Mouse (Mus musculus) embryonic facial prominence, embryonic 11.5 days (tissue): ENCODE measurements around the gene Psme1. TPM values are rescaled to one million over a fixed set of nuclear protein-coding genes. Genes with fewer than 3 reads are reported as not detected.

Experiments used
- ATAC-seq: fragments of 200-750 bp; cut with Nextera tagmentation; replicated peaks from 2 replicates; pipeline ENCODE4 v1.8.0; 2017; ENCODE audit warnings: low read depth; ENCODE audit not compliant: insufficient number of reproducible peaks, low FRiP score, low TSS enrichment
- DNase-seq: peaks from one replicate; pipeline ENCODE4 v3.0.0-alpha.2; 2015; ENCODE audit warnings: low spot score
- H3K27ac ChIP-seq: fragments of 300-500 bp; sonication (generic); replicated peaks from 2 replicates; pipeline ENCODE4 v1.5.1; 2014; ENCODE audit warnings: mild to moderate bottlenecking, low read depth, low read length, control low read depth
- H3K27me3 ChIP-seq: fragments of 300-500 bp; sonication (generic); 2 replicates; pipeline ENCODE4 v1.6.1; 2014; ENCODE audit warnings: mild to moderate bottlenecking, low read length, moderate library complexity, mixed read lengths; ENCODE audit not compliant: control insufficient read depth, insufficient read depth
- H3K36me3 ChIP-seq: fragments of 300-500 bp; sonication (generic); replicated peaks from 2 replicates; pipeline ENCODE4 v1.6.1; 2014; ENCODE audit warnings: low read depth, mild to moderate bottlenecking, low read length, moderate library complexity, mixed read lengths; ENCODE audit not compliant: control insufficient read depth, insufficient read depth
- H3K4me1 ChIP-seq: fragments of 300-500 bp; sonication (generic); 2 replicates; pipeline ENCODE4 v1.6.1; 2014; ENCODE audit warnings: low read length, mixed read lengths; ENCODE audit not compliant: control insufficient read depth, insufficient read depth
- H3K4me2 ChIP-seq: fragments of 300-500 bp; sonication (generic); 2 replicates; pipeline ENCODE4 v1.6.1; 2014; ENCODE audit warnings: low read depth, mild to moderate bottlenecking, control low read depth, low read length, moderate library complexity
- H3K4me3 ChIP-seq: fragments of 300-500 bp; sonication (generic); 2 replicates; pipeline ENCODE4 v1.5.1; 2014; ENCODE audit warnings: low read depth, low read length, control low read depth
- H3K9ac ChIP-seq: fragments of 300-500 bp; sonication (generic); replicated peaks from 2 replicates; pipeline ENCODE4 v1.6.1; 2014; ENCODE audit warnings: mild to moderate bottlenecking, control low read depth, low read length
- H3K9me3 ChIP-seq: fragments of 300-500 bp; sonication (generic); replicated peaks from 2 replicates; pipeline ENCODE4 v1.6.1; 2016; ENCODE audit warnings: mild to moderate bottlenecking, low read length, inconsistent platforms, mixed read lengths; ENCODE audit not compliant: control insufficient read depth
- WGBS: fragments of 180-500 bp; shearing (Covaris S2); extraction: QIAGEN DNeasy Blood & Tissue Kit; methylation state at CpG from one replicate; pipeline ENCODE4 v1.1.7; 2014; 5-methylcytosine and 5-hydroxymethylcytosine counted together
- polyA plus RNA-seq: library from polyadenylated mRNA; unstranded; fragments of >200 nt; fragmentation: Nextera tagmentation; extraction: Ambion mirVana; gene quantifications from 2 replicates; pipeline ENCODE4 v1.2.1, GENCODE M21; 2014

Gene Psme1
- polyA plus RNA-seq, 1 experiment from 2014 or later, result 139 TPM

DNA sequence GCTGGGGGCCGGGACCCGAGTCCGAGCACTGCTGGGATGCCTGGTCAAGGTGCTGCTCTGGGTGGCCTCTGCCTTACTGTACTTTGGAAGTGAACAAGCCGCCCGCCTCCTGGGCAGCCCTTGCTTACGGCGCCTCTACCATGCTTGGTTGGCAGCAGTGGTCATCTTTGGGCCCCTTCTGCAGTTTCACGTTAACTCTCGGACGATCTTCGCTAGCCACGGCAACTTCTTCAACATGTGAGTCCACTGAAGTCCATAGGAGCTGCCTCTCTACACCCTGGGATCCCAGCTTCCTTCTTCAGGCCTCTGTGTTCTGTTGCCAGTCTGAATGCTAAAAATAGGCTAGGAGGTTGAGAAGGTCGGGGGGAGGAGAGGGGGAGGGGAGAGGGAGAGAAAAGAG is 2.2 kb upstream of the Psme1 start:
- Histone ChIP-seq H3K4me2 (no peak overlapping the region), H3K9ac (no peak overlapping the region), H3K27me3 (no peaks in the 10 kb centered on the region), H3K4me1 (peaks cover 4% of the 10 kb centered on the region; the same call in 1 of the 2 replicates), H3K36me3 (no peaks in the 10 kb centered on the region), H3K9me3 (no peaks in the 10 kb centered on the region), H3K4me3 (no peak overlapping the region), H3K27ac (no peak overlapping the region)
- 60% methylated on average over 13 of the region's 13 CpGs for WGBS
- ATAC-seq, result no peak
- DNase-seq, result no peak

DNA sequence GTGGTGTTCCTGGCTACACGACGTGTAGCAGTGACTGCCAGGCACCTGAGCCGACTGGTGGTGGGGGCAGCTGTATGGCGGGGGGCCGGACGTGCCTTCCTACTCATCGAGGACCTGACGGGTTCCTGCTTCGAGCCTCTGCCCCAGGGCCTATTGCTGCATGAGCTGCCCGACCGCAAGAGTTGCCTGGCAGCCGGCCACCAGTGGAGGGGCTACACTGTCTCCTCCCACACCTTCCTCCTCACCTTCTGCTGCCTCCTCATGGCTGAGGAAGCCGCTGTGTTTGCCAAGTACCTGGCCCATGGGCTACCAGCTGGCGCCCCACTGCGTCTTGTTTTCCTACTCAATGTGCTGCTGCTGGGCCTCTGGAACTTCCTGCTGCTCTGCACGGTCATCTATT is 1.5 kb upstream of the Psme1 start:
- no peak overlapping the region for H3K27ac ChIP-seq
- no peak for DNase-seq
- no peaks in the 10 kb centered on the region for H3K9me3 ChIP-seq
- H3K4me1 ChIP-seq, result peaks cover 4% of the 10 kb centered on the region; the same call in 1 of the 2 replicates
- no peaks in the 10 kb centered on the region for H3K27me3 ChIP-seq
- H3K36me3 ChIP-seq, result no peaks in the 10 kb centered on the region
- WGBS, result 79% methylated on average over 16 of the region's 16 CpGs
- H3K9ac ChIP-seq, result no peak overlapping the region
- no peak overlapping the region for H3K4me2 ChIP-seq
- H3K4me3 ChIP-seq, result no peak overlapping the region
- no peak for ATAC-seq

- Histone ChIP-seq H3K9me3 (no peaks in the 10 kb centered on the region), H3K27ac (peak overlapping the region; percentile 48; the same call in 1 of the 2 replicates), H3K27me3 (no peaks in the 10 kb centered on the region), H3K4me3 (peak overlapping the region; percentile 52), H3K36me3 (no peaks in the 10 kb centered on the region), H3K4me2 (peak overlapping the region; percentile 81), H3K4me1 (peaks cover 4% of the 10 kb centered on the region; the same call in 1 of the 2 replicates), H3K9ac (peak overlapping the region; percentile 83)
- WGBS, result 33% methylated on average over 6 of the region's 6 CpGs
- no peak for DNase-seq
- peak; percentile 53 for ATAC-seq
Observed at GRCm38 (mm10) chr14:55578668-55579269, 846 bp downstream of the Psme1 start.

DNA sequence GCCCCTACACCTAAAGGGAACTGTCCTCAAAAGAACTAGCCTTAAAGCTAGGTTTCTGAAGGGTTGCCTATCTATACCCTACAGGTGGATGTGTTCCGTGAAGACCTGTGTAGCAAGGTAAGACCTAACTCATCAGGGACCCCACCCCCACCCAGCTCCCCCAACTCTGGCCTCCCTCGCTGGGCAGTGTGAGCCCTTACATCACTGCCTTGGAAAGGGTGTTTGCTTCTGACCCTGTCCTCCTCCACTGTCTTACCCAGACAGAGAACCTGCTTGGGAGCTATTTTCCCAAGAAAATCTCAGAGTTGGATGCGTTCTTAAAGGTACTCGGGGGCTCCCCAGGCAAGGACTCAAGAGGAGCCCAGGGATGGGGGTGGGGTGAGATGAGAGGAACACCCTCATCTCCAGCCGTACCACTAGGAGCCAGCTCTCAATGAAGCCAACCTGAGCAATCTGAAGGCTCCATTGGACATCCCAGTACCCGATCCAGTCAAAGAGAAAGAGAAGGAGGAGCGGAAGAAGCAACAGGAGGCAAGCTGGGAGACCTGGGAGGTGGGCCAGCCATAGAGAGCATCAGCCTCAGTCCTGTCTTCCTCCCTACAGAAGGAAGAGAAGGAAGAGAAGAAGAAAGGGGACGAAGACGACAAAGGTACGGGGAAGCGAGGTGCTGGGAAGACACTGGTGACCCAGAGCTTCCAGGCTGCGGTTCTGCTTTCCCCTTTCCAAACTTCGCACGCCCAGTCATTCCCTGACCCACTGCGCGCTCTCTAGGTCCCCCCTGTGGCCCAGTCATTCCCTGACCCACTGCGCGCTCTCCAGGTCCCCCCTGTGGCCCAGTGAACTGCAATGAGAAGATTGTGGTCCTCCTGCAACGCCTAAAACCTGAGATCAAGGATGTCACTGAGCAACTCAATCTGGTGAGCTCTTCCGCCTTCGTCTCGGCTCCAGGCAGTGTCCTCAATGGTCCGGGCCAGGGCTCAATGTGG is 1.9 kb downstream of the Psme1 start:
- H3K27me3 ChIP-seq, result no peaks in the 10 kb centered on the region
- H3K27ac ChIP-seq, result no peak overlapping the region
- no peak overlapping the region for H3K4me2 ChIP-seq
- no peaks in the 10 kb centered on the region for H3K36me3 ChIP-seq
- H3K9me3 ChIP-seq, result no peaks in the 10 kb centered on the region
- H3K4me1 ChIP-seq, result peaks cover 4% of the 10 kb centered on the region
- DNase-seq (no peak), ATAC-seq (no peak)
- H3K9ac ChIP-seq, result no peak overlapping the region
- WGBS, result 86% methylated on average over 23 of the region's 23 CpGs
- no peak overlapping the region for H3K4me3 ChIP-seq

GRCm38 (mm10) chr14:55580731-55581130 is 2.8 kb downstream of the Psme1 start:
- H3K27ac ChIP-seq, result no peak overlapping the region
- DNase-seq (no peak), ATAC-seq (no peak)
- no peaks in the 10 kb centered on the region for H3K9me3 ChIP-seq
- H3K4me3 ChIP-seq, result no peak overlapping the region
- 94% methylated on average over 16 of the region's 16 CpGs for WGBS
- no peaks in the 10 kb centered on the region for H3K27me3 ChIP-seq
- H3K4me1 ChIP-seq, result peaks cover 4% of the 10 kb centered on the region
- H3K9ac ChIP-seq, result no peak overlapping the region
- no peaks in the 10 kb centered on the region for H3K36me3 ChIP-seq
- H3K4me2 ChIP-seq, result no peak overlapping the region

GRCm38 (mm10) chr14:55581981-55582681 is 4.2 kb downstream of the Psme1 start:
- no peak overlapping the region for H3K9ac ChIP-seq
- DNase-seq (no peak), ATAC-seq (no peak)
- H3K9me3 ChIP-seq, result no peaks in the 10 kb centered on the region
- no peaks in the 10 kb centered on the region; the same call in 1 of the 2 replicates for H3K36me3 ChIP-seq
- H3K4me1 ChIP-seq, result peaks cover 4% of the 10 kb centered on the region
- H3K4me2 ChIP-seq, result no peak overlapping the region
- no peak overlapping the region for H3K27ac ChIP-seq
- 73% methylated on average over 9 of the region's 9 CpGs for WGBS
- H3K4me3 ChIP-seq, result no peak overlapping the region
- H3K27me3 ChIP-seq, result no peaks in the 10 kb centered on the region

GRCm38 (mm10) chr14:55584303-55584701 is 6.4 kb downstream of the Psme1 start:
- no peaks in the 10 kb centered on the region for H3K9me3 ChIP-seq
- H3K36me3 ChIP-seq, result no peaks in the 10 kb centered on the region; the same call in 1 of the 2 replicates
- peak overlapping the region; percentile 89 for H3K4me2 ChIP-seq
- no peak for DNase-seq
- peak overlapping the region; percentile 43 for H3K4me3 ChIP-seq
- H3K27me3 ChIP-seq, result no peaks in the 10 kb centered on the region
- 40% methylated on average over 5 of the region's 5 CpGs for WGBS
- no peaks in the 10 kb centered on the region; the same call in 1 of the 2 replicates for H3K4me1 ChIP-seq
- no peak overlapping the region; the same call in 1 of the 2 replicates for H3K9ac ChIP-seq
- no peak overlapping the region for H3K27ac ChIP-seq
- no peak for ATAC-seq
